Mouse (Mus musculus) frontal cortex, adult 2 months (tissue): ENCODE measurements around the gene Gna13. TPM values are rescaled to one million over a fixed set of nuclear protein-coding genes. Genes with fewer than 3 reads are reported as not detected.
A peak's percentile ranks its signal among the peaks of the same experiment; 100 is the strongest.

Experiments used
- DNase-seq, 2 experiments: peaks; one replicate each; pipeline ENCODE4 v3.0.0; 2022; ENCODE audit warnings: low spot score in 1 of 2; ENCODE audit errors: extremely low spot score in 1 of 2
- polyA plus RNA-seq: library from polyadenylated mRNA; depleted of rRNA; stranded (reverse); fragments of >200 nt; gene quantifications from 2 replicates; pipeline ENCODE4 v1.2.3, GENCODE M21; 2012

The Gna13 gene
- polyA plus RNA-seq, 1 experiment: 33.0 TPM

DNA sequence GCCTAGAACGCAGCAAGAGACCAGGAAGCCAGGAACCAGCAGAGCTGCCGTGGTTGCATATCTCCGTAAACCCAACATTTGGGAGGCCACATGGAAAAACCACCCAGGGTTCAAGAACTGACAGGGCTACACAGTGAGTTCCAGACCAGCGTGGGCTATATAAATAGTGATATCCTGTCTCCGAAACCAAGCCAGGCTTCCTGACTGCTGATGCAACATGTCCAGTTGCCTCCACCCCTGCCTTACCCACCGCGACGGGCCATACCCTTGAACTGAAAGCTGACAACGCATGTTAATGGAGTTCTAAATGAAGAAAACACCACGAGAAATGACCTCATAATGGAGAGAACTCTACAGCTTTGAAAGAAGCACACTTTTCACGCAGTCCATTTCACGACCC lies 14.2 kb upstream of the Gna13 start:
- no peak for DNase-seq

- DNase-seq: no peak
Measured at GRCm38 (mm10) chr11:109349652-109350316, 12.8 kb upstream of the Gna13 start.

DNA sequence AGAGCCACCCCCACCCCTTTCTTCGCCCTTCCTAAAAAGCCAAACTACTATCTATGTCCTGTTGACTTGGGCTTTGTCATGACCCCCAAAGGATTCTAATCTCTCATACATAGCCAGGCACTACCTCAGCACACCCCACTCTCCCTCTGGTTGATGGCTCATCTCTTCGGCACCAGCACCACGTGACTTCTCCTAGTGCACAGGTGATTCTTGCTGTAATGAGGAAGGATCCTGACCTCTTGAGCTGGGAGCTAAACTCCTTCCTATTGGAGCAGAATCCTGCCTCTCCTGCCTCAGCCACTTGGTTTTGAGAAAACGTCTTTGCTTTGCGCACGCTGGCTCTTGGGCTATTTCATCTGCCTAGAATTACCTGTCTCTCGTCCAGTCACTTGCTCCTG lies 12.3 kb upstream of the Gna13 start:
- DNase-seq: no peak

- no peak for DNase-seq
Measured at GRCm38 (mm10) chr11:109351489-109351888, 11.1 kb upstream of the Gna13 start.

DNA sequence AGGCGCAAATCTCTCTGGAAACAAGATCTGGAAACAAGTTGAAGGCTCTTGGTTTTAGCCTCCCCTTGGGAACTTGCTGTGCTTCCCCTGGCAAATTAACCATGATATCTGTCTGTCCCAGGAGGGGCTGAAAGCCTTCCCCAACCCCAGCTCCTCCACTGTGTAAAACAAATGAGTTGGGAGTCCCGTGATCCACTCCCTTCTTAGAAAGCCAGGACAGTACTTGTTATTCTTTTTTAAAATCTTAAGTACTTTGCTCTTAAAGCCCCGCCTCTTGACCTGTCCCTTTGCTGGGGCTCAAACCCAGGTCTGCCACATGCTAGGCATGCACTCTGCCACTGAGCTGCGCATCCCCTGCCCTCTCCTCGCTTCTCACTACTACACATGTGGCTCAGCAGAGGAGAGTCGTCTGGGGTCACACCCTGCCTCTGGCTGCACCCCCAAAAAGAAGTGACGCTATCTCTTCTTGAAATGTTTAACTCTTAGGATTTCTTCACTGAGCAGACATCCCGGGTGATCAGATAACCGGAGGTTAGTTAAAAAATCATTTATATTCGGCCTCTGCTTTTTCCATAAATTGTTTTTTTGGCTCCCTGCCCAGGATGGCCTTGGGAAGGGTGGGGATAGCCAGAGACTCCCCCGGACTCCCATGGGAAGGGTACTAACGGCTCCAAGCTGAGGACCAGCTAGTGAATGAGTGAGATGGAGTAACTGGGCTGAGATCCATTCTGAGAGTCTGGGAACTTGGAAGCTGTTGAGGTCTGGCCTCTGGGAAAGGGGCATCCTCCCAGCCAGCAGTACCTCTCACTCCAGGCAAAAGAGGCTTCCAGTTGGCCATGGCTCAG lies 9.0 kb upstream of the Gna13 start:
- no peak for DNase-seq

GRCm38 (mm10) chr11:109354236-109354613 lies 8.4 kb upstream of the Gna13 start:
- no peak for DNase-seq

DNA sequence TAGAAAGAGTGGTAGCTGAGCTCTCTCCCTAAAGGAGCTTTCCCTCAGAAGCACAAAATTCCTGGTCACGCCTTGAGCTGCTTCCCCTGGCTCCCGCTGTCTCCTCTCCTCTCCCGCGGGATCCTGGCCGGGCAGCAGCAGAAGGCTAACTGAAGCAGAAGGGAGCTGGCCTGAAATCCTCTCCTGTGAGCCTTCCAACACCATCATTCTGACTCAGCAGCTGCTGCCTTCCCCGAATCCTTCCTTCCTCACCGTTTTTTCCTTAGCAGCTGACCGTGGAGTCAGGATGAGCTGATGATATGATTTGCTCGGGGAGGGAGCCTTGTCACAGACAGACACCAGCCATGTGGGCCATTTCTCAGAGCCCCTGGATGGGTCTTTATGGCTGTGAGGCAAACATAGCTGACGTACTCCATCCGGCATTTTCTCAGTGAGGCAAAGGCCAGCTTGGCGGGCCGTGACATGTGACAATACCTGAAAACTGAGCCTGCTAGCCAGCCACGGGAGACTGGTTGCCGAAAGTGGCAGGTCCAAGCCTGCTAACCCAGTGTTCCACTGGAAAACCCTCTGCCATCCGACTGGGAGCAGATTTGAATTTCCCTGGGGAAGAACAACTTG lies 6.8 kb upstream of the Gna13 start:
- DNase-seq: no peak

DNA sequence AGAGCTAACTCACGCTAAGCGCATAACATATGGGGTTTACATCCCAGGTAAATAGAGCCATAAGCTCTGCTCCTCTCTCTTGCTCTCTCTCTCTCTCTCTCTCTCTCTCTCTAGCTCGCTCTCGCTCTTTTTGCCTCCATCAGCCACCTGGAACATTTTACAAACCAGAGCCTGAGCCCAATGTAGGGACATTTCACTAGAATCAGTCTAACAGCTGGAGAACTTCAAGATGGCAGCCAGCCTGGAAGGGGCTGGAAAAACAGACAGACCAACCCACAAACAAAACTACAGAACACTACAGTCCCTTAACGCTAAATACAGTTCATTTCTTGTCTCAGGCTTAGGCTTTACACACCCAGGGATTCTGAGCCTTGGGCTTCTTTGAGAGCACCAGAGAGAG lies 5.5 kb upstream of the Gna13 start:
- DNase-seq: no peak

DNA sequence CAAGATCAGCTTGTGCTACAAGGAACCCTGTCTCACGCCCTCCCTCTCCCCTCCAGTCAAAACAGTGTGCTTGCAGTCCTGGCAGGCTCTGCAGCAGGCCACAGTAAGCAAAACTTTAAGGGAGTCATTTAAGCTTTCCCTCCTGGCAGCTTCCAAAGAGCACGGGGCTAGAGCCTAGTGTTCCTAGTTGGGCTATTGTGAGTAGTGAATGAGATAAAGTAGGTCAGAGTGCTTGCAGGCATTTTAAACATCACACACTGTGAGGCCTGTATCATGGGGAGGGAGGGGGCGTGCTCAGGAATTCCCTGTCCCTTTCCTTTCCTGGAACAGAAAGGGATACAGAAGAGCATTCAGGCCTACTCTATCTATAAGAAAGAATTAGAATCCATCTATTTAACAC lies 4.1 kb upstream of the Gna13 start:
- peak; percentile 50 to 59 for DNase-seq

DNA sequence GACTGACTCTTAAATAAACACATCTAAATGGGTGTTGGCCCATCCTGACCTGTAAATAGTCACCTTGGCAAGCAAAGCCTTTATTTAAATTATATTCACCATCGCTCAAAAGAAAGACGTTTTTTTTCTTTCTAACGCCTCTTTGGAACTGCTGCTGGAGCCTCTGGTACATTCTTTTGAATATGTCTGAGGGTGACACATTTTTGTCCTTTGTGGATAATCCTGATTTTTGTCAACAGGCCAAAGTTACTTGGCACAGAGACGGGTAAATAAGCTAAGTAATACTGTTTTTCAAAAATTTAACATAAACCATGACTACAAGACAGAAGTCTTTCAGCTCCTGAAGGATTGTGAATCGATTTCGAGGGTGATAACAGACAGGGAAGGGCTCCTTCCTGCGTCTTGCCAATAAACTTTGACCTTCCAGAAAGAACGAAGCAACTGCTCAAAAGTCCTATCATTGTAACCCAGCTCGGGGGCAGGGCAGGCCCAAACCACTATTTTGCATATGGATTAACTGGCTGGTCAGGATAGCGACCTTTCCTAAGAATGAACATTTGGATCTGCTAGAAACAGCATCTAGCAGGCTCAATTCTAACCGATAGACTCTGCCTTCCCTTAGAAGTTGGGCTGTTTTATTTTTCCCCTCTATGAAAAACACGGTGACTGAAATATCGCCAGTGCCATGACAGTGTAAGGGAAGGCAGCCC lies 3.4 kb upstream of the Gna13 start:
- no peak for DNase-seq

- no peak for DNase-seq
Measured at GRCm38 (mm10) chr11:109360102-109360501, 2.5 kb upstream of the Gna13 start.

DNA sequence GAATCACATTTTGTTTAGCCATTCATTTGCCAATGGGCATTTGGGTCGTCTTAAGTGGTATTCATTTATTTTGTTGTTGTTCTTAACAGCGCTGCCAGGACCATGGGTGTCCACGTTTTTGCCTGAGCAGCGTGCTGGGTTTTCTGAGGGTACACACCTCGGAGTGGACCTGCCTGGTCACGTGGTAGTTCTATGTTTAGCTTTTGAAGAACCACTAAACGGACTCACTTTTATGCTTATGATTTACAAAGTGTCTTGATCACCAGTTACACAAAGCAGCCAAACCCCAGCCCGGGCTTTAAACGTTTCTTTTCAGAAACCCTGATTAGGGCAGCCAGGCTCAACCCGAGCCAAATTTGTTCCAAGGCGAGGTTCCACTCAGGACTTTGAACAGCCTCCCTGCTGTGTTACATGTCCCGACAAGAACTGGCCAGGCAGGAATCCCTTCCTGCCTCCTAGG lies 2.0 kb upstream of the Gna13 start:
- no peak for DNase-seq

- DNase-seq: no peak
Measured at GRCm38 (mm10) chr11:109361241-109361630, 1.4 kb upstream of the Gna13 start.

DNA sequence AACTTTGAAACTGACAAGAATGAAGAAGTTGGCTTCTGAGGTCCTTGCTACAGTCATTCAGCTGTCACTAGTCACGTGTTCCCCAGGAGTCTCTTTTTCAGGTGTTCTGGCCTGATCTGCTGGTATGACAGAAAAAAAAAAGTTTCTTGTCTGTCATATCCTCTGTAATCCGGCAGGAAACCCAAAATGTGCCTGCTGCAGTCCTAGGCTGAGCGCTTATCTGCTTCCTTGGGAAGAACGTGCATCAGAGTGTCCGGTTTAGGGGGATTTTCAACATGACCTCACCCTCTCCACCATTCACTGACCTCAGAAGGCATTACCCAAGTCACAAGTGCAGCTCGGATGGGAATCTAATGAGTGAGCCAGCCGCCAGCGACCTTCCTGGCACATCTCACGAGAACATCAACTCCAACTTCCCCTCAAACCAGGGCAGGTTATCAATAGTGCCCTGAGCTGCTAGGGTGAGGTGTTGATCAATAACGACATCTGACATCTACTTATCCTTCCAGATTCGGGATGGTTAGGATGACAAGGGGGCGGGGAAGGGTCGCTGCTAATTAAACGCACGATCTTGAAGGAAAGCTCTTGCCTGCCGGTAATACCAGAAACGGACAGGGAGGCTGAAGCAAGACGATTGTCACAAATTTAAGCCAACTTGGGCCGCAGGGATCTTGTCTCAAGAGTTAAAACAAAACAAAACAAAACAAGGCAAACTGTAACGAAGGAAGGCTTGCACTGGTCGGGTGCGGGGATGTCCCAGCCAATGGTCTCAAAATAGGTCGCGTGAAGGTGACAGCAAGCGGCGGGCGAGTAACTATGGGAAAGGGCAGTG lies 784 bp upstream of the Gna13 start:
- no peak for DNase-seq

DNA sequence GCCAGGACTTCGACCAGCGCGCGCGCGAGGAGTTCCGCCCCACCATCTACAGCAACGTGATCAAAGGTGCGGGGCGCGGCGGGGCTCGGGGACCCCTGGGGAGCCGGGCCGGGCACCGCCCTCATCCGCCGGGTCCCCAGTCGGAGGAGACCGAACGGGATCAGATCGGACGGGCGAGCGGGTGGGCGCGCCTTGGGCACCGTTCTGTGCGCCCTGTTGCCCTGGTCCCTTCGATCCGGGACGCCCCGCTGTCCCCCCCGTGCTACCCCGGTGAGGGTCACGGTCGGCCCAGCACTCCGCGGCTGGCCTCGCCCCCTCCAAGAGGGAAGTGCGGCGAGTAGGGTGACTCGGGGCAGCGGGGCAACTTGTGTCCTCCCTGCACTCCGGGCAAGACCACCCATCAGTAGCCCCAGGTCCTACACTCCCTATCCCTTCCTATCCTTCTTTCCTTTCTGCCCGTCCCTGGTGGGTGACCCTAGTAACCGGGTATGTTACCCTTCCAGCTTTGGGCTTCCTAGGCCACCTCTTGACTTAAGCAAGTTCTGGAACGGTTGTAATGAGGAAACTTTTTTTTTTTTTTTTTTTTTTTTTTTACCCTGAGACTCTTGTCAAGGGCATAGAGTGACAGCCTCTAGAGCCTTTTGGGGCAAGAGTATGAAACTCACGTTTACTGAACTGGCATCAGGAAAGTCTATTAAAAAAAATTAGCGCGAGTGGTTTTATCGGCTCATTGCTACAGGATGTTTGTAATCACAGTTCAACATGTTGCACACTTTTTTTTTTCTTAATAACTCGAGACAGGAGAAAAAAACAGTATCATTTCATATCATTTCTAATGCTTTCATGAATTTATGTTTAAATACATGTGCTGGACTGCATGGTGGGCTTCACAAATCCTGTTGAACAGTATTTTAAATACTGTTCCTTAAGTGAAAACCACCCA lies 831 bp downstream of the Gna13 start:
- DNase-seq: no peak

DNA sequence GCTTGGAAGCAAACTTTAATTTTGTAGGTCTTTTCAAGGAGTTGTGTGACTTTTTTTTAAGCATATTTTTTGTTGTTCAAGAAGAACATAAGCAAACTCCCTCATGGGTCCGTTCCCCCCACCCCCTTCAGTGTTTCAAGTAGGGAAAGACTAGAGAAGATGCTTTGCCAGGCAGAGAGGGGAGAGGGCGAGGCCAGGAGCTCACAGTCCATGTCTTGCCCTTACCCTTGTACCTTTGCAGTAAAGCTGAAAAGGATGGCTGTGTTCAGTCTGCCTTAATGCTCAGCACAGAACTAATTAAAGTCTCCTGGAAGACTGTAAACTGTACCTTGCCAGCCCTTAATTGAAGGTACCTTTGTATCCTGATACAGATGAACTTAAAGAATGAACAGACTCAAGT lies 1.7 kb downstream of the Gna13 start:
- DNase-seq: no peak

DNA sequence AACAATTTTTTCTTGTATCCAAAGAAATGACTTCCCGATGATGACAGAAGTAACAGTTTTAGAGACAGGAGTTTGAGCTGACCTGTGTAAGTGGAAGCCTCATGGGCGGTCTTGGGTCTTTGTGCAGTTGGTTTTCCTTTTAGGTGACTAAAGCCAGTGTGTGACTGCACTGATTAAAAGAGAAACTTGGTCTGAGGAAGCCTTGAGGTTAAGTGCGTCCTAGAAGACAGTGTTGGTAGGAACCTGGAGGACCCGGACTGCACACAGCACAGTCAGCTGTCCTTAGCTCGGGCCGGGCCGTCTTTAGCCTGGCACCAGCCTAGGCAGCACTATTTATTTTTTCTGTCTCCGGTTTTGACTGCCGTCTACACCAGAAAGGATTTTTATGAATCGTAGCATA lies 2.2 kb downstream of the Gna13 start:
- no peak for DNase-seq

DNA sequence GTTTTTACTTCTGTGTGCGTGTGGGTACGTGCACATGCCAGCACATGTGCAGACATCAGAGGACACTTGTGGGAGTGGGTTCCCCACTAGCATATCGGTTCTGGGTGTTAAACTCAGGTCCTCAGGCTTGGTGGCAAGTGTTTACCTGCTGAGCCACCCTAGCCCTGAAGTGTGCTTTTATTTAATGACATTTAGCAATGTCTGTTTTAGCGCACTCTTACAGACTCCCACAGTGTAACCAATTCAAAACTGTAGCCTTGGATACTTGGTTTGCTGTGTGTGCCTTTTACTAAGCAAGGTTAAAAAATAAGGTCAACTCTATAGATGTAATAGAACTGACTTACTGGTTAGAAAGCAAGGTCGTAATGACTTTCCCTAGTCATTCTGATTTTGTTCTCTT lies 3.2 kb downstream of the Gna13 start:
- DNase-seq: no peak
